Mouse (Mus musculus) spleen, adult 10 weeks (tissue): ENCODE results near the gene Garem2. TPM values are rescaled to one million over a fixed set of nuclear protein-coding genes. Genes with fewer than 3 reads are reported as not detected.

Experiments used
- polyA plus RNA-seq: library from polyadenylated mRNA; stranded (reverse); fragments of 350-450 nt; fragmentation: Illumina TruSeq; extraction: RNeasy Lipid Tissue Mini Kit (QIAGEN cat#74804); gene quantifications from one replicate; pipeline ENCODE4 v1.2.3, GENCODE M21; 2015; ENCODE audit warnings: low replicate concordance; ENCODE audit not compliant: insufficient read depth

Gene Garem2
- polyA plus RNA-seq = not detected

DNA sequence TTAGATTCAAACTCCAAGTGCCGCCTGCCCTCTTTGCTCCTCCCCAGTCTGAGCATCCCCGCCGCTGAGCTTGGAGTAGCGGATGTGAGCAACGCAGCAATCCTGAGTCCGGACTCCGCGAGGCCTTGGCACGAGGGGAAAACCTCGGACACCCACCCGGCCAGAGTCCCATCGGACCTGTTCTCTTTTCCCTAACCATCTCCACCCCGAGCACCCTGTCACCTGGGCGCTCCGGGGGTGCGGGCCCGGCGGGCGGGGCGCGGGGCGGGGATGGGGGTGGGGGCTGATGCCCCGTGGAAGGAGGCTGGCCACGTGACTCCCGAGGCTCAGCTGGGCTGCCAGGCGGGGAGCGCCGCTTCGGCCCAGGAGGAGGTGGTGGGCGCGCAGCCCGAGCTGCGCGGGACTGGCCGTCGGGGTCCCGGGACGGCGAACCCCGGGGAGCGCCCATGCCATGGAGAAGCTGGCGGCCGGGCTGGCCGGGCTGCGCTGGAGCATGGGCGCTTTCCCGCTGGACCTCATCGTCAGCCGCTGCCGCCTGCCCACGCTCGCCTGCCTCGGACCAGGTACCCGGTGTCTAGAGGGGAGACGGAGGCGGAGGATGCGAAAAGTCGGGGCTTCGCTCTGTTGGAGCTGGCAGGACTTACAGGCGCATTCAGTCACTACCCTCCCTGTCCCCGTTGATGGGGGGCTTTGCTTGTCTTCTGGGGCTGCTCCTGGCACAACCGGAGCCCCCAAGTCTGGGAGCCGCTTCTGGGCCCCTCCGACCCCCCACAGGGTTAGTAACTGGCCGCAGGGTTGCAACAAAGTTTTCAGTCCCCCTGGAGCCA lies at the start of gene Garem2:
Garem2 (plus strand) TSS at position 321 of the 827 bp plus-strand sequence.

DNA sequence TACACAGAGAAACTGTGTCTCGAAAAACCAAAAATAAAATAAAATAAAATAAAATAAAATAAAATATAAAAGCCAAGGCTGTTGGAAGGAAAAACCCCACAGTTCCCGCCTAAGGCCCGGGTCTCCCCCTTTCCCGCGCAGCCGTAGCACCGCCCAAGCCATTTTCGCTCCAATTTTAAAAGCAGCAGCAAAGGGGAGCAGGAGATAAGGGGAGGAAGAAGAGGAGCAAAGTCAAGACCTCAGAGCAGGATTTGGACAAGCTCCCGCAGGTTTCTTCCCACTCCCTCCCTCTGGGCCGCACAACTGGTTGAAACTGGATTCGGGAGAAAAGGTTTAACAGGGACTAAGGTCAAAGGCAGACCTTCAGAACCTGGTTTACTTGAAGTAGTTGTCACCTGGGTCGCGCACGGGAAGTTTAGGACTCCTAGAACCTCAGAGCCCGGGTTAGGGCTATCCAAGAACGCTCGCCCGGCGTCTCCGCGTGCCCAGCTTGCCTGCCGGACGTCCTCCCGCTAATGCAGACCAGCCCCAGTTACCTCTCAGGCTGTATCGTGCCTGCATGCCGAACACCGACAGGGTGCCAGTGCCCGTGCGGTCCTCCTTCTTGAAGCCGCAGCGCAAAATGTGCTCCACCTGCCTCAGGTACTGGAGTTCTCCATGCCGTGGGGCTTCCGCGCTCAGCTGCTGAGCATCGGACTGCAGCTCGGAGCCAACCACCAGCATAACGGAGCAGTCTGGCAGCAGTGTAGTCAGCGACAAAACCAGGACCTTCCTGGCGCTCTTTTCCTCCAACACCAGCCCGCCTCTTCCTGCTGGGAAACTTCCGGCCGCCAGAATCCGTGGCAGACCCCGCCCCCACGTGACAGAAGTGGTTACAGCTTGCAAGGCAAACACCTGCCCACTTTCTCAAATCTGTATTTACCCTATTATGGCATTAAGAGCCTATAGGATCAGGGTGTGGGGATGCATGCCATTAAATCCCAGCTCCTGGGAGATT lies 31.8 kb upstream of the Garem2 start, which contains the start of gene Tyms:
Tyms (minus strand) TSS at position 793 of the 997 bp plus-strand sequence.

DNA sequence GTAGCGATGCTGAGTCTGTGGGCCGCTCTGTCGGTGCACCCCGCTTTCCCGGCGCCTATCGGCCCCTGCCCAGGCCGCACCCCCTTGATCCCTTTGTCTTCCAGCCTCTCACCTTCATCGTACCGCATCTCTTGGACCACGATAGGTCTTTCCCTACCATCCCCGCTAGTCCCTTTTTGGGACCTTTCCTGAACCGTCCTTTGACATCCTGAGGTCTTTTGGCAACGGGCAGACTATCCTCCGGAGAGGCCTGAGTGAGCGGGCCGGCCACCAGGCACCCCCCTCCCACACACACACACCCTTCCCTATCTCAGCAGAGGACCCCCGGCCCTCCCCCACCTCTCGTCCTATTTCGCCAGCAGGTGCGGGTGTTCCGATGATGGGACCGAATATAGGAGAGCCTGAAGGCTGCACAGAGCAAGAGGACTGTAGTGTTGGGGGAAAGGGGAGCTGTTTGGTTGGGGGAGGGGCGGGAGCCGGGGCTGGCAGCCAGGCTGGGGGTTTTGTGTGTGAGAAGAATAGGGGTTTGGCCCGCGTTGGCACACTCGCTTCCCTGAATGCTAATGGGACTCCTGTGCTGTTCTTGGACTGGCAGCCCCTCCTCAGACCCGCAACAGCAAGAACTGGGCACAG lies 823 bp downstream of the Garem2 start, which contains the start of gene 3110082J24Rik:
3110082J24Rik (minus strand) TSS at position 419 of the 633 bp plus-strand sequence.

DNA sequence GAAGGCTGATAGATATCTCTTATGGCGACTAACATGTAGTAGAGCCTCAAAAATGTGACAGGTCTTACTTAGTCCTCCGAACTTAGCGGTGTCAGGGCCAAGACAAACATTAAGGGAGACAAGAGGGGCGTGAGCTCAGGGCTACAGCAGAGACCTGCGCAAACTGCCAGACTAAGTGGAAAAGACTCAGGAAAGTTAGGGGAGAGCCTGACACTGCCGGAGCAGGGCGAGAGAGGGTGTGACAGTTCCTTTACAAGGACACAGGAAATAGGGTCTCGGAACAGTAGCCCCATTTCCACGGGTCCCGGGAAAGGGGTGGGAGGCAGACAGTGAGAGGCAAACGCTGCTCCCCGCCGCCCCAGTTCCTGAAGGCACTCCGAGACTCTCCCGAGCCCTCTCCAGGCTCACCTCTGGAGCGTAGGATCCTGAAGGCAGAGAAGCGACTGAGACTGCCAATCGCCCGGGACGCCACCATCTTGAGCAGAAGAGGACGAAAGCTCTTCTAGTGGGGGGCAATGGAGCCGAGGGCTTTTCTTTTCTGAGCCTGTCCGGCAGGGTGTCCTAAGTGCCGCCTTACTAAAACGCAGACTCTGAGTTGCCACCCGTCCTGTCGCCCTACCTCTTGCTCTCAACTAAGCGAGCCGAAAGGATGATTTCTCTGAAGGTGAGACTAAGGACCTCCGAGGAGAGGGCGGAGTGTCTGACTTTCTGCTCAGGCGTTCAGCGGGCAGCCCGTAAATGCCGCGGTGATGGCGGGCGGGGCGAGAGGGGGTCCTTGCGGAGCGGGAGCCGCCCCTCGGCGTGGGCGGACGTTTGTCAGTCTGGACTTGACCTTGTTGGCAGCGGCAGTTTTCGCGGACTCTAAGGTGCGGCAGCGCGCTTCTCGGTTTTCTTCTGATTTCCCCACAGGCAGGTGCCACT lies 49.8 kb downstream of the Garem2 start, which contains the start of the genes Hadha and Hadhb:
Hadha (minus strand) TSS at position 689 of the 921 bp plus-strand sequence.
Hadhb (plus strand) TSS at position 775 of the 921 bp plus-strand sequence.

Other genes with a start within 250 kb of the Garem2 start
- gene Il6, start 92.0 kb upstream of the Garem2 start, polyA plus RNA-seq = 1.1 TPM
- 28.2 TPM for gene Tyms, start 31.5 kb upstream of the Garem2 start, polyA plus RNA-seq
- not detected for gene 3110082J24Rik, start 925 bp downstream of the Garem2 start, polyA plus RNA-seq
- 119 TPM for gene Hadha, start 50.0 kb downstream of the Garem2 start, polyA plus RNA-seq
- 115 TPM for gene Hadhb, start 50.1 kb downstream of the Garem2 start, polyA plus RNA-seq
- 0.39 TPM for gene Adgrf3, start 100.6 kb downstream of the Garem2 start, polyA plus RNA-seq
- 19.7 TPM for gene Selenoi, start 127.4 kb downstream of the Garem2 start, polyA plus RNA-seq
- 4.0 TPM for gene Drc1, start 176.2 kb downstream of the Garem2 start, polyA plus RNA-seq